Mouse (Mus musculus): ENCODE results near the gene Cep126.

- TF ChIP-seq CTCF (IDR thresholded peaks at IDR 0.05; ENCODE audit: extremely low read depth, insufficient read depth, insufficient read length, insufficient replicate concordance) (no peak), POLR2A (IDR thresholded peaks at IDR 0.05; ENCODE audit: low read depth, low read length) (no peak)
Observed at GRCm38 (mm10) chr9:8054831-8055230, 79.3 kb downstream of the Cep126 start.
